Mouse (Mus musculus): Measurements from ENCODE around the gene Zfhx3. TPM values are rescaled to one million over a fixed set of nuclear protein-coding genes. Genes with fewer than 3 reads are reported as not detected.

Zfhx3 gene
- total and polyA plus RNA-seq, 2 experiments from 2014 or later = 14.9 to 15.3 TPM

GRCm38 (mm10) chr8:108886599-108887255, 944.3 kb downstream of the Zfhx3 start:
- TF ChIP-seq CTCF (IDR thresholded peaks at IDR 0.05; ENCODE audit: low read depth) = peak; percentile 91
- H3K27me3 ChIP-seq (ENCODE audit: insufficient read depth, low read length) = no peaks in the 10 kb centered on the region
- H3K9me3 ChIP-seq (ENCODE audit: low read length) = no peaks in the 10 kb centered on the region
- DNase-seq (ENCODE audit: low spot score) (peak; percentile 88), ATAC-seq (peak; percentile 68)
- peaks cover 15% of the 10 kb centered on the region for H3K4me1 ChIP-seq (ENCODE audit: insufficient read depth, low read length)
- peak overlapping the region; percentile 43 for H3K4me2 ChIP-seq (ENCODE audit: low read depth, low read length)
- no peaks in the 10 kb centered on the region for H3K36me3 ChIP-seq (ENCODE audit: insufficient read depth, low read length)
- 16% methylated on average over 12 of the region's 12 CpGs for WGBS
- H3K9ac ChIP-seq (replicated peaks; ENCODE audit: low read length) = no peak overlapping the region
- H3K4me3 ChIP-seq (ENCODE audit: low read length) = 0 out of 2 replicates have a peak overlapping the region, but pooled peaks have one; percentile 5
- H3K27ac ChIP-seq = peak overlapping the region; percentile 46; the same call in 1 of the 2 replicates

DNA sequence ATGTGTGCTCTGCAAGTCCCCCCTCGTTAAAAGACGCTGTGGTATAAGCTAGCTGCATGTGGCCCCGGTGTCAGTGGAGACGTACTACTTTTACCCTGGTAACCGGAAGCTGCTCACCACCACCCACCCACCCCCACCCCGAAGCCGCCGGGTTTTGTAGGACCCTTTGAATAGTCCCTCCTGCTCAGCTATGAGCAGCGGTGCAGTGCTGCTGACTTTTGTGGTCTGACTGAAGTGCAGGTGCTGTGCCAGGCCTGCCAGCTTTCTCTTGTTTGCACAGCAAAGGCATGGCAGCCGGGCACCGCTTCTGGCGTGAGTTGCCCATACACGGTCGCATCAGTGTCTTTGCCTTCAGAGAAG, 944.8 kb downstream of the Zfhx3 start:
- DNase-seq (ENCODE audit: low spot score) = no peak
- H3K9me3 ChIP-seq (ENCODE audit: low read length) = no peaks in the 10 kb centered on the region
- H3K4me2 ChIP-seq (ENCODE audit: low read depth, low read length) = peak overlapping the region; percentile 43
- no peaks in the 10 kb centered on the region for H3K36me3 ChIP-seq (ENCODE audit: insufficient read depth, low read length)
- TF ChIP-seq CTCF (IDR thresholded peaks at IDR 0.05; ENCODE audit: low read depth) = no peak
- H3K27ac ChIP-seq = peak overlapping the region; percentile 46; the same call in 1 of the 2 replicates
- no peak; the same call in 1 of the 2 replicates for ATAC-seq
- no peak overlapping the region for H3K9ac ChIP-seq (replicated peaks; ENCODE audit: low read length)
- no peak overlapping the region for H3K4me3 ChIP-seq (ENCODE audit: low read length)
- H3K4me1 ChIP-seq (ENCODE audit: insufficient read depth, low read length) = peaks cover 15% of the 10 kb centered on the region
- 48% methylated on average over 14 of the region's 14 CpGs for WGBS
- no peaks in the 10 kb centered on the region for H3K27me3 ChIP-seq (ENCODE audit: insufficient read depth, low read length)

DNA sequence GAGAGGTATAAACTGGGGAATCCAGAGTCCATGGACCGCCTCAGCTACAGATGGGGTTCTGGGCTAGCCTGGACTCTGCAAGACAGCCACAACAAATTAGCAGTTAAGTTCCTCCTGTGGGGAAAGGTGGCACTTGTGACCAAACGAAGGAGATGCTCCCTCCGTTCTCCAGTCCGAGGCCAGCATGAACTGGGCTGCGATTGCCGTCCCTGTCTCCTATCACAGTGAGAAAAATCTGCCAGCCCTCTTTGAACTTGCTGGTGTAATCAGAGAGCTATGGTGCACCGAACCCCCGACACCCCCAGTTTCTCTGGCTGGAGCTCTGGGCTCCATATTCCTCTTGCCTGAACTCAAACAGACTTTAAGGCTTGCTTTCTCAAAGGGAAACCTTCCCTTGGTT, 945.4 kb downstream of the Zfhx3 start:
- H3K4me3 ChIP-seq (ENCODE audit: low read length) = no peak overlapping the region
- no peak for ATAC-seq
- no peak for DNase-seq (ENCODE audit: low spot score)
- no peak overlapping the region for H3K4me2 ChIP-seq (ENCODE audit: low read depth, low read length)
- peaks cover 15% of the 10 kb centered on the region for H3K4me1 ChIP-seq (ENCODE audit: insufficient read depth, low read length)
- no peak for TF ChIP-seq CTCF (IDR thresholded peaks at IDR 0.05; ENCODE audit: low read depth)
- no peak overlapping the region for H3K27ac ChIP-seq
- H3K9me3 ChIP-seq (ENCODE audit: low read length) = no peaks in the 10 kb centered on the region
- no peaks in the 10 kb centered on the region for H3K36me3 ChIP-seq (ENCODE audit: insufficient read depth, low read length)
- no peak overlapping the region for H3K9ac ChIP-seq (replicated peaks; ENCODE audit: low read length)
- no peaks in the 10 kb centered on the region for H3K27me3 ChIP-seq (ENCODE audit: insufficient read depth, low read length)
- 89% methylated on average over 8 of the region's 8 CpGs for WGBS

DNA sequence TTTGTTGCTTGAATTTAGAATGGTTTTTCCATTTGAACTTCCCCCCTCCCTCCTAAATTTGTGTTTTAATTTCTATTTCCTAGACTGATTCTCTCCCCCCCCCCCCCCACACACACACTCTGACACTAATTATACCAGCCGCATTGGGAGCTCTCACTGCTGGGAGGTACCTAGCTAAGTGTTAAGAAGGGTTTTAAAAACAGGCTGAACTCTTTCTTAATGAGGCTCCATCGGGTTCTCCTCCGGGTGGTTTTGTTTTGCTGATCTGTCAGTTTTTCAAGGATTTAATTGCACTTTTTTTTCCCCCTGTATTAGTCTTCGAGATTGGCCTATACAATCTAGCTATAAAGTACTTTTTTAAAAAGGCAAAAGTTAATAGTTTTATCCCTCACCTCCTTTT, 946.5 kb downstream of the Zfhx3 start:
- Histone ChIP-seq H3K4me2 (ENCODE audit: low read depth, low read length) (no peak overlapping the region), H3K36me3 (ENCODE audit: insufficient read depth, low read length) (no peaks in the 10 kb centered on the region), H3K4me1 (ENCODE audit: insufficient read depth, low read length) (peaks cover 15% of the 10 kb centered on the region), H3K27me3 (ENCODE audit: insufficient read depth, low read length) (no peaks in the 10 kb centered on the region), H3K9me3 (ENCODE audit: low read length) (no peaks in the 10 kb centered on the region), H3K9ac (replicated peaks; ENCODE audit: low read length) (no peak overlapping the region), H3K27ac (no peak overlapping the region), H3K4me3 (ENCODE audit: low read length) (no peak overlapping the region)
- DNase-seq (ENCODE audit: low spot score) = no peak
- ATAC-seq = no peak
- no peak for TF ChIP-seq CTCF (IDR thresholded peaks at IDR 0.05; ENCODE audit: low read depth)
- WGBS = 60% methylated on average over 4 of the region's 4 CpGs

GRCm38 (mm10) chr8:108889406-108889805, 947.0 kb downstream of the Zfhx3 start:
- Histone ChIP-seq H3K9me3 (ENCODE audit: low read length) (no peaks in the 10 kb centered on the region), H3K9ac (replicated peaks; ENCODE audit: low read length) (no peak overlapping the region), H3K27me3 (ENCODE audit: insufficient read depth, low read length) (no peaks in the 10 kb centered on the region), H3K4me3 (ENCODE audit: low read length) (no peak overlapping the region), H3K4me2 (ENCODE audit: low read depth, low read length) (no peak overlapping the region), H3K27ac (no peak overlapping the region), H3K36me3 (ENCODE audit: insufficient read depth, low read length) (no peaks in the 10 kb centered on the region), H3K4me1 (ENCODE audit: insufficient read depth, low read length) (peaks cover 15% of the 10 kb centered on the region)
- no peak for DNase-seq (ENCODE audit: low spot score)
- TF ChIP-seq CTCF (IDR thresholded peaks at IDR 0.05; ENCODE audit: low read depth) = no peak
- ATAC-seq = no peak
- 32% methylated on average over 5 of the region's 5 CpGs for WGBS

DNA sequence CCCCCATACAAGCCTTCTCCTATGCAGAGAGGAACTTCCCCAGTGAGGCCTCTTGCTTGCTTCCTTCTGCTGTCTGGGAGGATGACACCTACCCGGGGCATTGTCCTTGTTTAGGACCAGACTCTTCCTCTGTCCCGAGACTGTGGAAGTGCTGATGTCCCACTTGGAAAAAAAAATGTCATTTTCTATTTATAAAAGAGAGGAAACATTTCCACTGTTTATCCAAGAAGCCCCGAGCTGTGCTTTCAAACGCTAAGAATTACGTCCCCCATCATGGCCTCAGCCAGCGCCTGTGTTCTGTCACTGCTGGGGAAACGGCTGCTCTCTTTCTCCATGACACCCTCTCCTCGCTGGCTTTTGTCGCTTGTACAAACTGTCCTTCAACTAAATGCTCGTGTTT, 951.8 kb downstream of the Zfhx3 start:
- Histone ChIP-seq H3K4me1 (ENCODE audit: insufficient read depth, low read length) (peaks cover 23% of the 10 kb centered on the region), H3K27ac (no peak overlapping the region), H3K36me3 (ENCODE audit: insufficient read depth, low read length) (no peaks in the 10 kb centered on the region), H3K9me3 (ENCODE audit: low read length) (no peaks in the 10 kb centered on the region), H3K9ac (replicated peaks; ENCODE audit: low read length) (no peak overlapping the region), H3K27me3 (ENCODE audit: insufficient read depth, low read length) (no peaks in the 10 kb centered on the region), H3K4me2 (ENCODE audit: low read depth, low read length) (no peak overlapping the region), H3K4me3 (ENCODE audit: low read length) (no peak overlapping the region)
- DNase-seq (ENCODE audit: low spot score) = no peak
- TF ChIP-seq CTCF (IDR thresholded peaks at IDR 0.05; ENCODE audit: low read depth) = no peak
- WGBS = 65% methylated on average over 10 of the region's 10 CpGs
- ATAC-seq = no peak

All from hindbrain, postnatal 0 days (tissue).